Mouse (Mus musculus) megakaryocyte, adult 5-6 weeks (primary cell): ENCODE results near the gene Amotl2. TPM values are rescaled to one million over a fixed set of nuclear protein-coding genes. Genes with fewer than 3 reads are reported as not detected.

Experiments
- ATAC-seq: 2 replicates; pipeline ENCODE4 v1.8.0; 2016; ENCODE audit warnings: mild to moderate bottlenecking, inconsistent platforms; ENCODE audit not compliant: poor library complexity, severe bottlenecking
- total RNA-seq, 2 experiments: library from RNA; stranded (forward) in 1 of 2; stranded (reverse) in 1 of 2; fragments of 153-499, 151-499 nt in 1 of 2; fragments of 221-1000, 200-1000 nt in 1 of 2; gene quantifications; 2 replicates each; pipeline versions ENCODE4 v1.2.3 to v1.2.4; 2015 to 2017

The Amotl2 gene
- total RNA-seq, 2 experiments from 2014 or later: 1.7 to 2.8 TPM

DNA sequence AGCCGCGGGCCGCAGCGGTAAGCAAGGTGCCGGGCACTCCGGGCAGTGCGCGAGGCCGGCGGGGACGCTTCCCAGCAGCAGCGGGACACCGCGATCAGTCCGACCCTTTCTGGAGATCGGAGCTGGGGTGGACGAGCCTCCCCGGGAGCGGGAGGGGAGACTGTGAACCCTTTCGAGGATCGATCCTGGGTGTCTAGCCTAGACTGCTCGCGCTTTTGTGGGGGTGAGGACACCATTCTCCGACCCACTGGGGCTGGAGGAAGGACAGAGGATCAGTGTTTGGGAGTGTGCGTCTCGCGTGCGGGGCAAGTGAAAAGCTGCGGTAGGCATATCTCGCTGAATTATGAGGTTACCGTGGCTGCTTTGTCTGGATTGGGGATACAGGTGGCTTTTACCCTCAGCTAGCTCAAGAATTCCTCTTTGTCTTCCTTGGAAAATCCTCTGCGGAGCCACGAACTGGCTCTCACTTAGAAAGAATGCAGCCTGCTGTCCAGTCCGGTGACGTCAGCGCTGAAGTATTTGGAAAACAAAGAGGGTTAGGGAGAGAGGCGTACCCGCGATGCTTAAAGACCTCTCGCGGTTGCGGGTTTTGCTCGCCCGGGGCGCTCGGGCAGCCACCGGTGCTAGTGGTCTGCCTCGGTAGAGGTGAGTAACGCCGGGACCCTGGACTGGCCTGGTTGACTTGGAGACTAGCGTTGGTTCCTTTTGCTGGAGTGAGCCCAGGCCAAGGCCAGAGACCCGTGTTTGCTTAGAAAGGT, 1.6 kb downstream of the Amotl2 start:
- peak; percentile 5; the same call in 1 of the 2 replicates for ATAC-seq

DNA sequence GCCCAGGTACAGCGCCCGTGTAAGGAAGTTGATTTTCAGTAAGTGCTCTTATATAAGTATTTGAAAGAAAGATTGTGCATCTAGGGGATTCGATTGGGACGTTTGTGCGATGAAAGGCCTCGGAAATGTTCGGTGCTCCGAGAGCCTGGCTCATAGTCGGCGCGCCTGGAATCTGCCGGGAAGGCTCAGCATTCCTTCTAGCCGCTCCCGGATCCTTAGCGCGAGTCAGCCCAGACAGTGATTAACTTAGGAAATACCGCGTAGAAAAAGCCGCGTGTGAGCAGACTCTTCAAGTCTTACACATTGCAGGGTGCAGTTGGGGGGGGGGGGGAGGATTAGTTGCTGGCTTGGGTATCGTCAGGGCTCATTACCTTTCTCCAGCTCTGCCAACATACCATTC, 2.2 kb downstream of the Amotl2 start:
- no peak for ATAC-seq

DNA sequence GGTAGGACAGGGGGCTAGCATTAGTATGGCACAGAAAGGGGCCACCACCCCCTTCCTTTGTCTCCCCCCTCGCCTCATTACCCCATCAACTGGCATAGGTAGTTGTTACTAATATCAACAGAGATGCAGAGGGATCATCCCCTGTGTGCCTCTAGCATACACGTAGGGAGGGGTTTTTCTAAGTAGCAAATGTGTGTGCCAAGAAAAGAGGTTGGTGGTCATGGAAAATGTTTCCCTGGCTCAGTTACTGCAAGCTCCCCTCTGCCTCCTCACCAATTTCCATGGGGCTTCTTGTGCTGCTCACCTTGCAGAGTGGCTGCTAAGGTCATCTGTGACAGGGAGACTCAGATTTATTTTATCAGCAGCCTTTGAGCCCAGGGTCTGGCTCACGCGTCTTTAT, 2.6 kb downstream of the Amotl2 start:
- ATAC-seq: no peak

DNA sequence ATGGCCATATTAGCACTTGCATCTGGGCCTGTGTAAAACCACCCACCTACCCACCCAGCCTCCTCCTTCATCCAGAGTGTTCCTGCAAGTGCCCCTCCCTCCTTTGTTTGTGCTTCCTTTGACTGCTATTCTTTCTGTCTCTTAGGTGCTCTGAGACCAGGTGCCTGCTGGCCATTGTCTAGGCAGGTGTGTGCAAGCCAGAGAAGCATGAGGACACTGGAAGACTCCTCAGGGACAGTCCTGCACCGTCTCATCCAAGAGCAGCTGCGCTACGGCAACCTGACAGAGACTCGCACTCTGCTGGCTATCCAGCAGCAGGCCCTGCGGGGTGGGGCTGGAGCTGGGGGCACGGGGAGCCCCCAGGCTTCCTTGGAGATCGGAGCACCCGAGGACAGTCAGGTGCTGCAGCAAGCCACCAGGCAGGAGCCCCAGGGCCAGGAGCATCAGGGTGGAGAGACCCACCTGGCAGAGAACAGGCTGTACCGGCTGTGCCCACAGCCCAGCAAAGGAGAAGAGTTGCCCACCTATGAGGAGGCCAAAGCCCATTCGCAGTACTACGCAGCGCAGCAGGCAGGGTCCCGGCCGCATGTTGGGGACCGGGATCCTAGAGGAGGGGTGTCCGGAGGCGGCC, 3.6 kb downstream of the Amotl2 start:
- ATAC-seq: no peak

DNA sequence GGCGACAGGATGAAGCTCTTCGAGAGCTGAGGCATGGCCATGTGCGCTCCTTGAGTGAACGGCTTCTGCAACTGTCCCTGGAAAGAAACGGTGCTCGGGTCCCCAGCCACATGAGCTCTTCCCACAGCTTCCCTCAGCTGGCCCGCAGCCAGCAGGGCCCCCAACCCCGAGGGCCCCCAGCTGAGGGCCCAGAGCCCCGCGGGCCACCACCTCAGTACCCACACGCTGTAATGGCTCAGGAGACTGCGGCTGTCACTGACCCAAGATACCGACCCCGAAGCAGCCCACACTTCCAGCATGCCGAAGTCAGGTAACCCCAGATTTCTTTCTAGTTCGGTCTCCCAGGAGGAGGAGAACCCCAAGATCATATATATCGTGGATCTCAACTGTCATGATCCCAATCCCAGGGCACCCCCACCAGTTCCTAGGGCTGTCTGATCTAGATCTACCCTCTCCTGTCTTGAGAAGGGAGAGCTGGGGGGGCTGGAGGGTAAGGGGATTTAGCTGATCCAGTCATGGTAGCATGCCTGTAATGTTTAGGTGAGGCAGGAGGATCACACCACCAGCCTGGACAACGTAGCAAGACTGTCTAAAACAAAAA, 4.2 kb downstream of the Amotl2 start:
- ATAC-seq: no peak

DNA sequence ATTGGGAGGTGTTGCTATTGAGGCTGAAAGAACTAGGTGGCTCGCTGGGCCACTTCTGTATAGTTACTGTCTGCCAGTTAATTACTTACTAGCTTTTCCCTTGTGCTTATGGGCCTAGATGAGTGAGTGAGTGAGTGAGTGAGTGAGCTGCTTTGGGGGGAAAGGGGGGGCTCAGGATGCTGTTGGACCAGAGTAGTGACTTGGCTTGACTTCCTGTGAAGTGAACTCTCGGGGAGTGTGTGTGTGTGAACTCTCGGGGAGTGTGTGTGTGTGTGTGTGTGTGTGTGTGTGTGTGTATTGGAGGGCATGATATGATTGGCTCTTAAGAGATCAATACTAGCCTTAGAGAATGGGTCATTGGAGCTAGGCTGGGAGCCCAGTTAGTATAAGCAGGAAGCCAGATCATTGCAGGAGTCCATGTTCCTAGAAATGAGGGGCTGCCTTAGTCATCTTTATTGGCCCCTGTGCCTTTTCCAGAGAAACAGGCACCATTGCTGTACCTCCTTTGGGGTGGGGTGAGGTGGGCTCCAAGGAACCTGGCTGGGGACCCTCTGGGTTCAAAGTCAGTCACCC, 5.0 kb downstream of the Amotl2 start:
- no peak for ATAC-seq

DNA sequence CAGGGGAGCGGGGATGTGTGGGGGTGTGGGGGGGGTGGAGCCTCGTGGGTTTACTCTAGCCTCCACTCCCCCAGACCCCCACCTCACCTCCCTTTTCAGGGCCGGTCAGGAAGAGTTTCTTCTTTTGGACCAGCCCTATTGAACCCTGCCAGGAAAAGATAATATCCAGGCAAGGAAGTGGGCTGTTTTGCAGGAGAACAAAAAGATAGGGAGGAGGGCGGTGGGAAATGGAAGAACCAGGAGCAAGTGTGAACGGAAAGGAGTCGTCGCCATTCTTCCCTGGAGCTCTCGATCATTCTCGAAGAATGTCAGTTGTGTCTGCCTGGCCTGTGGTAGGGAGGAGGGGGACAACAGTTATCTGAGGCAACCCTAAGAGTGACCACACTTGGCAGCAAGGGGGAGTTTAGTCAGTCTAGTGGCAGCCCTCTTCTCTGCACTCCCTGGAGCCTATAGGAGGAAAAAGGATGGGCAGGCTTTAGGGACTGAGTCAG, 5.6 kb downstream of the Amotl2 start:
- ATAC-seq: no peak

DNA sequence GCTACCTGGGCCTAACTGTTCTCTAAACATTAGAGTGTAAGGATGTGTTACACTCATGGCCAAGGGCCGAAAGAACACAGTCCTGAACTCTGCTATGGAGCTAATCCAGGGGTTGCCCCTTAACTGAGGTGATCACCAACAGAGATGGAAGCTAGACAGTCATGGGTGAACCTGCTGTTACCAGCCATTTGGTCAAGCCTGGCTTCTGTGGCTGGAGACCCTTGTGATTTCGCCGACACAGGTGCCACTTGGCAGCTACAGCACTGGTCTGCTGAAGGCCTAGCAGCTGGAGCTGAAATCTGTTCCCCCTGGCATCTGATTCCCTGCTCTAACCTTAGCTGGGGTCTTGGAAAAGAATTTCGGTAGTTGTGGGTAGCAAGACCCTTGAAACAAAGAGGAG, 6.3 kb downstream of the Amotl2 start:
- ATAC-seq: no peak

DNA sequence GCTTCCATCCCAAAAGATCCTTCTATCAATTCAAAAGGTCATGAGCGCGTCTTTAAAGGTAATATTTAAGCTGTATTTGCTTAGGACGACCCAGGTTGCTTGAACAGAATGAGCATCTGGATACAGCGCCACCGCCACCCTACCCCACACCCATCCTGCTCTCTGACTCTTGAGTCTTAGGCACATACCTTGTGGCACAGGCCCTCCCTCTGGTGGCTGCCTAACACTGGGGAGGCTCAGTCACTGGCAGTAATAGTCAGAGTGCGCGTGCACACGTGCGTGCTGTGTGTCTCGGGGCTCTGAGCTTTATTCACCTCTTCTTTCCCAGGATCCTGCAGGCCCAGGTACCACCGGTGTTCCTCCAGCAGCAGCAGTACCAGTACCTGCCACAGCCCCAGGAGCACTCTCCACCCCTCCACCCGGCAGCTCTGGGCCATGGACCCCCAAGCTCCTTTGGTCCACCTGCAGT, 6.8 kb downstream of the Amotl2 start:
- no peak for ATAC-seq

DNA sequence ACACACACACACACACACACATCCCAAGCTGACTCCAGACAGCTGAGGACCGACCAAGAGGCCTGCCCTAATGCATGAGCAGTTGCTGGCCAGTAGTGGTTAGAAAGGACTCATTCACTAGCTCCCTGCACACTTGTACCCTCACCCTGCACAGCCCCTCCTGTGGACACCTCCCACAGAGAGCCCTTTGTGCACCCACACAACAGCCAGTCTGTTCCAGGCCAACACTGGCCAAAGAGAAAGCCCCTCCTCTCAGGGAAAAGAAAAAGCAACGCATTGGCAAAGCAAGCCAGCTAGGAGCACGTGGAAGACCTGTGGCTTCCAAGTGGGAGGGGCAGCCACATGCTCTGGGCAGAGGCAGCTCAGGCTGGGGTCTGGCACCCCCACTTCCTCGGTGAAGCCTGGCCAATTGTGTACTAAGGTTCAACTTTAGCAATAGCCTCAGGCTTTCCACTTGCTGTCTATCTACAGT, 7.6 kb downstream of the Amotl2 start:
- ATAC-seq: no peak

DNA sequence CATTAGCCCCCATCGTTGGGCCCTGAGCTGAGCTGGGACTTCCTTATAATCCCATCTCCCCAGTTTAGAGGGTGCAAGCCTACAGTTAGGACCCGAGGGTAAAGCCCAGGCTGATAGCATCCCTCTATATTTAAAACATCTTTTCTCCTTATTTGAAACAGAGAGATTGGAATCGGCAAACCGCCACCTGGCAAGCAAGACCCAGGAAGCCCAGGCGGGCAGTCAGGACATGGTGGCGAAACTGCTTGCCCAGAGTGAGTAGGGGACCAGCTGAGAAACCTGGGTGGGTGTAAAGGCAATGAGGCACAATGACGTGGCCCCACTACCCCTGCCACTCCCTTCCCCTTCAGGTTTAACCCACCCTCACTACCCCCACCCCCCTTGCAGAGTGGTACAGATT, 8.5 kb downstream of the Amotl2 start:
- no peak for ATAC-seq

DNA sequence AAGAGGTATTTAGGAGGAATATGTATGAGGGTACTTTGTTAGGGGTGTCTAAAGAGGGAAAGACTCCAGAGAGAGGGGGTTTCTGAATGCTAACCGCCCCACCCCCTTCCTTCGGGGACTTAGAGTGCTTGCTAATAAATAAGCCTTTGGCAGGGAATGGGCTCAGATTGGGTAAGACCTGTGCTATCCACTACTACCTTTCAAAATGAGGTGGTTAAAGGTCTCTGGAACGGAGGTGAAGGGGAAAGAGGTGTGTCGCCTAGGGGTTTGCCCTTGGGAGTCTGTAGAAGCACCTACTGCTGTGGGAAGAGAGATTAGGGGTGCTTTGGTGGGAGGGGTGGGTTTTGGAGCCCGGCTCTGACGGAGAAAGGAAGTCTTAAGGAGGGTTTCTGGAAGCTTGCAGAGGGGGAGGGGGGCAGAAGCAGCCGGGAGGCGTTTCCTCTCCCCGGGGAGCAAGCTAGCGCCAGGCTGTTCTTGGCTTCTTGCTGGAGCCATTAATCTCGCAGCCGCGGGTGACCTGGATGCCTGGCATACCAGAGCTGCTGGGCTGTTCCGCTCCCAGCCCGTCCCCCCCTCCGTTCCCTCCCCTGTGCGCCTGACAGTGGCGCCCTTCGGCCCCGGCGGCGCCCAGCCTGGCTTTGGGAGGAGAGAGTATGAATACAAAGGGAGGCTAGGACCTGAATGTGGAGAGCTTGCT, 9.6 kb downstream of the Amotl2 start:
- ATAC-seq: no peak

DNA sequence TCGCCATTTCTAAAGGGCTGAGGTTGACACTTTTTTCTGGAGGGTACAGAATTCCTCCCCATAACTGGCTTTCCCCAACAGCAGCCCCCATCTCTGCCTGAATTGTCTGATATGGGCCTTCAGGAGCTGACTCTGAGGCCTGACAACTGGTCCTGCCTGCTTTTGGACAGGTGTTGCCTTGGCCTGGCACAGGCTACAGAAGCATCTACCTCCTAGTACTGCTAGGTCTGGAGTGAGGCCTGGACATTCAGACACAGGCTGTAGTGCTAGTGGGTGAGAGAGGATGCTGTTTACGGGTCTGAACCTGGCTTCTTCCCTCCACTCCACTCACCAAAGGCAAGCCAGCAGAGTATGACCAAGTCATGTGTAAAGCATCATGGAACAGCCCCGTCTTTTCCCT, 10.3 kb downstream of the Amotl2 start:
- ATAC-seq: no peak

DNA sequence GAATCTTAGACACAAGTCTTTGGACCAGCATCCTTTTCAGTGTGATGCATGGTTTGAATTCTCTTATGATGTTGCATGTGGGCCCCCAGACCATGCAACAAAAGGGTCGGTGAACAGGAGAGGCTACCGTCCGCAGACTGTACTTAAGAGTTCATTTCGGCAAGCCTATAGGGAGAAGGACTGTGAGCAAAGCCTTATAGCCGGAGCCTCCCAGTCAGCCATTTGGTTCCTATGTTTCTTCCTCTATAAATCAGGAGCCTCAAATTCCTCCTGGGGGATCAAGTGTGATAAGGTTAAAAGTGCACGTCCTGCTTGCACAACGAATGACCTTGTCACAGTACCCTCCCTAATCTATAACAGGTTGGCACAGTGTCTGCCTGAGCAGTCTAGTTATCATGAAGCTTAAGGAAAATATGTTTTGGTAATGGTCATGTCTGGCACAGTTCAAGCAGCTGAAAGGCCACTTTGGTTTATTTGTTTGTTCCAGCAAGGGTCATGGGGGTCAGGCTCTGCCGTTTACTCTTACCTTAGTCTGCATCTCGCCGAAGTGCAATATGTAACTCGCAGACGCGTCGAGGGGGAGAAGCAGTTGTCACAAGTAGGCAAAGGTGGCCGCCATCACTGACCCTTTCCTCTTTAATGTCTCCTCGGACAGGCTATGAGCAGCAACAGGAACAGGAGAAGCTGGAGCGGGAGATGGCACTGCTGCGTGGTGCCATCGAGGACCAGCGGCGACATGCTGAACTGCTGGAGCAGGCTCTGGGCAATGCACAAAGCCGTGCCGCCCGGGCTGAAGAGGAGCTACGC, 11.4 kb downstream of the Amotl2 start:
- no peak for ATAC-seq

DNA sequence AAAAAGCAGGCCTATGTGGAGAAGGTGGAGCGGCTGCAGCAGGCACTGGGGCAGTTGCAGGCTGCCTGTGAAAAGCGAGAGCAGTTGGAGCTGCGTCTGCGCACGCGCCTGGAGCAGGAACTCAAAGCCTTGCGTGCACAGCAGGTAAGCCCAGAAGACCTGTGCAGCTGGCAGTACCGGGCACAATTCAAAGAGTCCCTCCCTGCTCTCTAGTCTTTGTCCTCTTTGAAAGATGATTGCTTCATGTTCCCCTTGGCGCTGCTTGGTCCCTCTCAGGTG, 11.9 kb downstream of the Amotl2 start:
- no peak for ATAC-seq

DNA sequence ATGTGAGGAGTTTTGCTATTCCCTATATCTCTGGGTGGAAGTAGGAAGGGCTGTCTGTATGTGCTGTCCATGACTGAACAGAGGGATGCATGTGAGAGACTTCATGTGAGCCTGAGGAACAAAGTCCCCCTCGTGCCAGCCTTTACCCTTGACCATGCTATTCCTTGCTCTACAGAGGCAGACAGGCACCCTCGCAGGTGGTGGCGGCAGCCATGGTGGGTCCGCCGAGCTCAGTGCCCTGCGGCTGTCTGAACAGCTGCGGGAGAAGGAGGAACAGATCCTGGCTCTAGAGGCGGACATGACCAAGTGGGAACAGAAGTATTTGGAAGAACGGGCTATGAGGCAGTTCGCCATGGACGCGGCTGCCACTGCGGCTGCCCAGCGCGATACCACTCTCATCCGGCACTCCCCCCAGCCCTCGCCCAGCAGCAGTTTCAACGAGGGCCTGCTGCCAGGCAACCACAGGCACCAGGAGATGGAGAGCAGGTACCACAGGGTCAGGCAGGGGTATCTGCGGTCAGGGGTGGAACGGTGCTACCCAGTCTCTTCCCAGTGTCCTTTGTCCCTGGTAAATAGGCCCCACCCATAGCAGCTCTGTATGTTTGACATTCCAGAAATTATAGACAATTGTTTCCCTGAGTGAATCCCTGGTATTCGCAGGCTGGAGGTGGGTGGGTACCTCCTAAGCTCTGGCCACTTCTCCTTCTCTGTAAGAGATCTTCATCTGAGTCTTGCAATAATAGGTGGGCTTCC, 12.8 kb downstream of the Amotl2 start:
- ATAC-seq: no peak

DNA sequence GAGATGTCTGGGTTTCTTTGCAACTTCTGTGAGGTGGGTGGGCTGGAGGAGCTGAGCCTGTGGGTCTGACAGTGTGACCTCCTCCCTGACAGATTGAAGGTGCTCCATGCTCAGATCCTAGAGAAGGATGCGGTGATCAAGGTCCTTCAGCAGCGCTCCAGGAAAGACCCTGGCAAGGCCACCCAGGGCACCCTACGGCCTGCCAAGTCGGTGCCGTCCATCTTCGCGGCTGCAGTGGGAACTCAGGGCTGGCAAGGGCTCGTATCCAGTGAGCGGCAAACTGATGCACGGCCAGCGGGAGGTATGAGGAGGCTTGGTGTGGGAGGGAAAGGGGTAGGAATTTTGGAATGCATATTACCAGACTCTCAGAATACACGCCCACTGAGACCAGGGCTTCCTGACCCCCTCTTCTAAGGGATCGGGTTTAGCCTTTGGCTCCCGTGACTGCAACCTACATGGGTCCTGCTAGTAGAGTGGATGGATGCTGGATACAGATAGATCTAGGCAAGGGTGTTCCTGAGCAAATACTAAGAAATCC, 13.5 kb downstream of the Amotl2 start:
- no peak for ATAC-seq

DNA sequence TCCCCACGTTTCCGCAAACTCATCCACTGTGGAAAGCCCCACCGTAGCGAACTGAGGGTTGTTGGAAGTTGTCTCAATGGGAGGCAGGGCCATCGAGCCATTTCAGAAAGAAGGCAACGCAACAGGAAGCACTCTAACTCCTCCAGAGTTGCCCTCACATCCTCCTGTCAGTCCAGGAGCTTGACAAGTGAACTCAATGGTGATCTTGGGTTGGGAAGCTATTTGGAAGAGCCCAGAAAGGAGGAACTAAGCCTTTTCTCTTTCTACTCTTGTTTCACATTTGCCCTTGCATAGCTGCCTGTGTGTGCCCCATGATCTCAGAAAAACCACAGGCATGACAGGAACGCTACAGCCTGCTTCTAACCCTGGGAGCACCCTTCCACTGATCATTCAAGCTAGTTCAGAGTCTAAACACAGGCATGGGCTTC, 14.6 kb downstream of the Amotl2 start:
- ATAC-seq: peak; percentile 70

DNA sequence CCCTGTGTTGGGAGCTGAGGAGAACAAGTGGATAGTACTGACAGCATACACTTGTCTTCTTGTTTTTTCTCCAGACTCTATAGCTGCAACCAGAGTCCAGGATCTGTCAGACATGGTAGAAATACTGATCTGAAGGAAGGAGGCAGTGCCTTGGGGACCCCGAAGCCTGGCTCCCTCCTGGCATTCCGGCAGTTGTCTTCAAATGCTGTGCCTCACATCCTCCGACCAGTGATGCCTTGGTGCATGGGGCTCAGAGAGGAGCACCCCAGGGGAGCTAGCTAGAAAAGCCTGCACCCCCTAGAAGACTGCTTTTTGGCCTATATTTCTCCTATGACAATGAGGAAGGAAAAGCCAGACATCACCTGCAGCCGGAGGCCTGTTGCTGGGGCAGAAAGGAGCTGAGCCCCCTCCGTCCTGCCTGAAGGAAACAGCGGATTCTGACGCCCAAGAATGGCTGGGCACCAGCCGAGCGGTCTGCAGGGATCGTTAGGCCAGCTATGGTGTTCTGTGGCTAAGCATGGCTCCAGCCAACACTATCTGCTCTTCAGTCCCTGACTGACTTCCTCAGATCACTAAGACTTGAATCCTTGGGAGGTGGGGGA, 15.2 kb downstream of the Amotl2 start:
- ATAC-seq: no peak
